Mouse (Mus musculus) spleen, postnatal 14 days (tissue): ENCODE data around the gene Lrrc10b.

Source experiments
- DNase-seq, 2 experiments: peaks; one replicate each; pipeline ENCODE4 v3.0.0; 2021 to 2022; ENCODE audit warnings: low spot score in 2 of 2

The Lrrc10b gene

DNA sequence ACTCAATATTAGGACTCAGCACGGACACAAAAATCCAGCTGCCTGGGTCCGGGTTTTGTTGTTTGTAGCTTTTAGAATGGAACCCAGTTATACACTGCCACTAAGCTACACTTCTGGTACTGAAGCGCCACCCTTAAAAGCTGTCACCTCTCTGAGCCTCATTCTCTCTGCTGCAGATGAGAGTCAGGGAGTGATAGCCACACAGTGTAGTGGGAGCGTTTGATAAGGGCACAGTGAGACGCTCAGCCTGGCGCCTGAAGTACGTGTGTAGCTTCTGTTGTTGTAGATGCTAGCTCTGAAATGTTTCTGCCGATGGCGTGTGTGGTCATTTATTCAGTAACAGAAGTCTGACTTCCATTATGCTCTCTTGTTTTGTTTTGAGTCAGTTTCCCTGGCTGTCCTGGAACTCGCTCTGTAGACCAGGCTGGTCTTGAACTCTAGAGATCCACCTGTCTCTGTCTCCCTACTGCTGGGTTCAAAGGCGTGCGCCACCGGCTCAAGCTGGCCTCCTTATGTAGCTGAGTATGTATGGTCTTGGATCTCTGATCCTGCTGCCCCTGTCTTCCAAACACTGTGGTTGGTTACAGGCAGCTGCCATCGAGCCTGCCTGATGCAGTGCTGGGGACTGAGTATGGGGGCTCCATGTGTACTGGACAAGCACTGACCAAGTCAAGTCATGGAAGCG is 12.4 kb downstream of the Lrrc10b start:
- no peak for DNase-seq

DNA sequence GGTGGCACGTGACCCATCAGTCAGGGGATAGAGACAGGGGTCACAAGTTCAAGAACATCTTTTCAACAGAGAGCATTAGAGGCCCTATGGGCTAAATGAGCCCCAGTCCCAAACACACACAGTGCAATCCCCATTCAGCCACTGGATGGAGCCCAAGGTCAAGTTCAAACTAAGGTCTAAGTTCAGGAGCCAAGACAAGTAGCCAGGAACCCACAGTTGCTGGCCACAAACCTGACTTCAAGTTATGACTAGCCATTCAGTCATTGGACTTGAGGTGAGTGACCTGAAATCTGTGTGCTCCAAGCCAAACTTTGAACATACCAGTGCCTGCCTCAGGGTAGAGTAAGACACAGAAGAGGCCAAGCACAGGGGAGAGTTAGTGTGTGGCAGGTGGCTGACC is 19.8 kb downstream of the Lrrc10b start:
- DNase-seq, result no peak

GRCm38 (mm10) chr19:10436726-10437125 is 20.5 kb downstream of the Lrrc10b start:
- DNase-seq, result no peak

DNA sequence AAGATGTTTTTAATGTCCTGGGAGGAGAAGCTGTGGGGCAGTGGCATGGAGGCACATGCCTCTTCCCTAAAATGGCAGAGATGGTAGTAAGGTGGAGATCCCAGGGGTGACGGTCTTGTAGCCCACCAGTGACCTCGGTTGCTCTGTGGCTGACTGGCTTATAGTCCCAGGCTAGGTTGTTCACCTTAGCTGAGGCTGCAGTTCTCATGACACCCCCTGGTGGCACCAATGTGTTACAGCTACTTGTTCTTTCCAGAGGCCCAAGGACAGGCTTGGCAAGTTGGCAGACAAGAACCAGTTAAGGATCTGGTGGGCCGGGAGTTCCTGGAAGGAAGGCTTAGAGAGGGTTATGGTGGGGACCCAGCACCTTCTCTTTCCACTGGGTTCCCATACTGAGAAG is 21.4 kb downstream of the Lrrc10b start:
- DNase-seq, result peak in 1 of 2 experiments; percentile 37

DNA sequence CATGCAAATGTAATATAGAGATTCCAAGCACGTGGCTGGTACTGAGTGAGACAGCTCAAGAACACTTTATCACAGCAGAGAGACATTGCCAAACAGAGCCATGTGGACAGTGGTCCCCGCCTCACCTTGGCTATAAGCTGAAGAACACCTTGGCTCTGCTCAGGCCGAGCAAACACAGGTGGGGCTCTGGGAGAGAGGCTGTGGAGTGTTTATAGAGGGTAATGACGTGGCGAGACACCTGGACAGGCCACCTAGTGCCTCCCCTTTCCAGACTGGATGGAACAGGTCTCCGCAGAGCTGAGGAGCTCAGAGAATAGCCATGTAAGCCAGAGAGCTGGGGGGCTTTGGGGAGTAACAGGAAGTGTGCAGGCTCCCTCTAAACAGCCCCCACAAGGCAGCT is 22.3 kb downstream of the Lrrc10b start:
- no peak for DNase-seq

DNA sequence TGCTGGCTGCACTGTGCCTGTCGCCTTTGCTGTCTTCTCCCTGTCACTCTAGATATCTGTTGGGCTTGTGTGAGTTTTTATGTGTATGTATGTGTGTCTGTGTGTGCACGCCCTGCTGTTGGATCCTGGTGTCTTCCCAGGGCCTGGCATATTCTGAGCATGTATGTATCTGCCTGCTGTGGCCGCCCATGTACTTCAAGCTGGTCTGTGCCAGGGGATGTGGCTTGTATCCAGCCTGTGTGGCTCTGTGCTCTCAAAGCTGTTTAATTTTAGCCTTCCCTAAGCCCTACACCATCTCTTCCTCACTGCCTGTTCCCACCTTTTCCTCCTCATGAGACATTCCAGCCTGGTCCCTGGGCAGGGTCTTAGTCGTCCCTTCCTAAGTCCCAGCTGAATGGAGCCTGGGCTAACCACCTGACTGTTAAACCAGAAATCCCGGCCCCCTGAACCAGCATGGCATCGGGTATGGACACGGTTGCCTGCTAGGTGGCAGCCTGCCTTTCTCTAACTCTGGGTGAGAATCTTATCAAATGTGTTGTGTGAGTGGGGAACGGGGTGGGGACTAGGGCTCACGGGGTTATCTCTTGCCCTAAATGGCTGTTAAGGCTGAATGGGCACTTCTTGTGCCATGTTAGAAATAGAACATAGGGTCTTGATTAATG is 23.3 kb downstream of the Lrrc10b start:
- no peak for DNase-seq

GRCm38 (mm10) chr19:10433225-10433624 is 24.0 kb downstream of the Lrrc10b start:
- no peak for DNase-seq

GRCm38 (mm10) chr19:10431841-10432240 is 25.4 kb downstream of the Lrrc10b start:
- no peak for DNase-seq

GRCm38 (mm10) chr19:10431410-10431809 is 25.9 kb downstream of the Lrrc10b start:
- DNase-seq, result no peak

GRCm38 (mm10) chr19:10429371-10429770 is 27.9 kb downstream of the Lrrc10b start:
- no peak for DNase-seq

DNA sequence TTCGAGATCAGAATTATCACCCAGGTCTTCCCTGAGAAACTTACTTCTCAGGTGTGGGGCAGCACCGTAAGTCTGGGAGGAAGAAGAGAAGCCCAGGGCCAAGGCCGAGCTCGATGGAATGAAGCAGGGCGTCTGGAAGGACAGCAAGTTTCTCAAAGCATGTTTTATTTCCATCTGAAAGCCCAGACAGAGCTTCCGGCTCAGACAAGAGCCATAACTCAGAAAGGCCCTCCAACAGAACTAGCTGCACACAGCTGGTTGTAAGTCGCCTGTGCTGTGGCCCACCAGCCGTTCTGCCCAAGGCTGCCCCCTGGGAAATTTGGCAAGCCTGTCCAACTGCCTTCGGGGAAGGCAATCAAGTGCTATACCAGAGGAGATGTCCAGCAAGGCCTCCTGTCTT is 29.8 kb downstream of the Lrrc10b start:
- DNase-seq, result no peak

GRCm38 (mm10) chr19:10426793-10427192 is 30.5 kb downstream of the Lrrc10b start:
- no peak for DNase-seq

DNA sequence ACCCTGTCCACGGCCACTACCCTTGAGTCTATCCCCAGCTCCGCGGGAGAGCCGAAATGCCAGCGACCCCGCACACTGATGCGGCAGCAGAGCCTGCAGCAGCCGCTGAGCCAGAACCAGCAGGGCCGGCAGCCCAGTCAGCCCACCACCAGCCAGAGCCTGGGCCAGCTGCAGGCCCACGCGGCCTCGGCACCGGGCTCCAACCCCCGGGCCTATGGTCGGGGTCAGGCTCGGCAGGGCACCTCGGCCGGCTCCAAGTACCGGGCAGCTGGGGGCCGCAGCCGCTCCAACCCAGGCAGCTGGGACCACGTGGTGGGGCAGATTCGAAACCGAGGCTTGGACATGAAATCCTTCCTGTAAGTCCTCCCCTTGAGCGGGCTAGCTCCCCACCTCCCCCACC is 31.0 kb downstream of the Lrrc10b start:
- DNase-seq, result no peak

DNA sequence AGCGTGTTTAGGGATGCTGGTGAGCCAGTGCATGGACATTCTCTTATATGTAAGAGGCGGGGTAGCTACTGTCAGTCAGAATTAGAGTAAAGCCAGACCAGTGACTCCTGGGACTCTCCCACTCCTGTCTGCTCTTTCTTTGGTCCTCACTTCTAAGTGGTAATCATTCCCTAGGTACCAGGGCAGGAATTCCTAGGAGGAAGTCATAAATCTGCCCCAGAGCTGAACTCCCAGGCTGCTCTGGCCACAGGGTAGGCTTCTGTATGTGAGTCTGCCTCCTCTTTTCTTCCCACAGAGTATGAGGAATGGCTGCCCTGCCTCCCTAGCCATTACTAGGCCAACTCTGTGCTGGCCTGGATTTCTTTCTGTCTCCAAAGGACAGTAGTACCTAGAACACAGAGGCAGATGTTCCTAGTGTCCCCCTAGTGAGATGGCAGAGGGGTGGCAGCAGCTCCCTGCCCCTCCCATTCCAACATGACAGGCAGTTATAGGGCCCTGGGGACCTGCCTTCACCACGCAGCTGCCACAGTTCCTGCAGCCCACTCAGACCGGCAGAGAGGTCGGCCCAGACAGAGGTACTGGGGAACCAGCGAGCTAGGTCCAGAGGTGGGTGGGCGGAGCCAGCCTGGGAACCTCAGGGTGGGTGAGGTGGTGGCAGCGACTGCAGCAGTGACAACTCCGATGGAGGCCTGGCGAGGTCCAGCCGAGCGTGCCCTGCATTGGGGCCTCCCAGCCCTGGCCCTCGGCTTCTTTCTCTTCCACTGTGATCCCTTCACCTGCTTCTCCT is 31.6 kb downstream of the Lrrc10b start:
- no peak for DNase-seq

DNA sequence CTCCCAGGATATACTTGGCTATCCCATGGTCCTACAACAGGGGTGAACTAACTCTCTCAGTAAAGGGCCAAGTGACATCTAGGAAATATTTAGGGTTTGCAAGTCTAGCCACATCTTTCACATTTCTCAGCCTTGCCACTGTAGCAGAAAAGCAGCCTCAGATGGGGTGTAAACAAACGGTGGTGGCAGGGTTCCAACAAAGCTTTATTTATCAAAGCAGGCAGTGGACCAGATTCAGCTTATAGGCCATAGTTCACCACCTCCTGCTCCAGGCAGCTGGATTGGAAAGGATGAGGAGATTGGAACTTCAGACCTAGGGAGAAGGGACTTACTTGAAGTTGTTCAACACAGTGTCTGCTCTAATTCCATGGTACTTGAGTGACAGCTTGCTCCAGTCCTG is 32.5 kb downstream of the Lrrc10b start:
- no peak for DNase-seq

- DNase-seq, result no peak
Measured at GRCm38 (mm10) chr19:10421986-10422976, 35.0 kb downstream of the Lrrc10b start.

DNA sequence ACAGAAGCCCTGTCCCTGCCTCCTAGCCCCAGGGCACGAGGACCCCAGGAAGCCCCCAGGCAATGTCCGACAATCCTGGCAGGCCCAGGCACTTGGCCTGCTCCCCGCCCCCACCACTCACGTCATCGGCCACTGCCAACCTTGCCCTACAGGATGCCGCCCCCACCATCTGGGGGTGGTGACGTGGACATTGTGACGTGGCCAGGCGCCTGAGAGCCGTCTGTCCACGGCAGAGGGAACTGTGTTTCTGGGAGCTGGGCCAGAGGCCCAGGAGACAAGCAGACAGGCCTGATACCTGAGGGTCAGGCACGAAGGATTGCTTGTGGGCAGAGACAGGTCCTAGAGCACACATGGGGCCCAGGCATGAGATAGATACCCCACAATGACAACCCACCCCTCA is 39.8 kb downstream of the Lrrc10b start:
- DNase-seq, result no peak

DNA sequence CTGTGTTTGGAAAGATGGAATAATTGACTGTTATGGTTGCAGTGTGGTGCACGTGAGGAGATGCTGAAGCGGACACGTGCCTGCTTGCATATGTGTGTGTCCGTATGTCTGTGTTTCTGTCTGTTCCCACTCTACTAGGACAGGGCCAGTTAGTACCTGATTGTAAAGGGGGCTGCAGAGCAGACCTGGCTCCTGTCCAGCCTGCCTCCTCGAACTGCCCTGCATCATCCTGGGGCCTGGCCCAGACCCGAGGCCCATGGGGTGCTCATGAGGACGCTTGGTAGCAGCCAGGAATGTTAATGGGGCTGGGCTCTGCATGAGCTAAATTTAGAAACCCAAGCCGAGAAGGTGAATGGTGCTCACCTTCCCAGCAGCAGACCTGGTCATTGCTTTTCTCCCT is 40.4 kb downstream of the Lrrc10b start:
- DNase-seq, result no peak

GRCm38 (mm10) chr19:10415508-10415907 is 41.8 kb downstream of the Lrrc10b start:
- no peak for DNase-seq

GRCm38 (mm10) chr19:10413701-10414242 is 43.5 kb downstream of the Lrrc10b start:
- no peak for DNase-seq
